Mouse (Mus musculus): ENCODE measurements around the gene Smc1b. TPM values are rescaled to one million over a fixed set of nuclear protein-coding genes. Genes with fewer than 3 reads are reported as not detected.

Gene Smc1b
- total RNA-seq, 2 experiments from 2014 or later, result not detected

GRCm38 (mm10) chr15:85142441-85142840 lies 10.7 kb upstream of the Smc1b start:
- intact Hi-C loops (cut with DNase I), result no loop called here
- no peak for DNase-seq (ENCODE audit: low spot score in 2 of 2)

GRCm38 (mm10) chr15:85141290-85141689 lies 9.5 kb upstream of the Smc1b start:
- no peak for DNase-seq (ENCODE audit: low spot score in 2 of 2)
- intact Hi-C loops (cut with DNase I), result no loop called here

GRCm38 (mm10) chr15:85135143-85135542 lies 3.4 kb upstream of the Smc1b start:
- intact Hi-C loops (cut with DNase I), result no loop called here
- no peak for DNase-seq (ENCODE audit: low spot score in 2 of 2)

GRCm38 (mm10) chr15:85132193-85132520 lies 393 bp upstream of the Smc1b start:
- intact Hi-C loops (cut with DNase I), result no loop called here
- no peak for DNase-seq (ENCODE audit: low spot score in 2 of 2)

- no peak for DNase-seq (ENCODE audit: low spot score in 2 of 2)
- intact Hi-C loops (cut with DNase I), result no loop called here
Observed at GRCm38 (mm10) chr15:85085641-85086040, 46.1 kb downstream of the Smc1b start.

GRCm38 (mm10) chr15:85072651-85073050 lies 59.1 kb downstream of the Smc1b start:
- DNase-seq (ENCODE audit: low spot score in 2 of 2), result no peak
- intact Hi-C loops (cut with DNase I), result loop anchor here (10.0 kb wide), 1 partner anchor 308 kb away; no protein-coding TSS in a partner anchor

- DNase-seq (ENCODE audit: low spot score in 2 of 2), result peak in 1 of 2 experiments; percentile 28
- intact Hi-C loops (cut with DNase I), result loop anchor here (10.0 kb wide), 1 partner anchor 306 kb away; no protein-coding TSS in a partner anchor
Observed at GRCm38 (mm10) chr15:85070561-85070960, 61.2 kb downstream of the Smc1b start.

GRCm38 (mm10) chr15:85063421-85063820 lies 68.3 kb downstream of the Smc1b start:
- DNase-seq (ENCODE audit: low spot score in 2 of 2), result no peak
- intact Hi-C loops (cut with DNase I), result no loop called here

GRCm38 (mm10) chr15:85055186-85055585 lies 76.6 kb downstream of the Smc1b start:
- DNase-seq (ENCODE audit: low spot score in 2 of 2), result no peak
- intact Hi-C loops (cut with DNase I), result no loop called here

- DNase-seq (ENCODE audit: low spot score in 2 of 2), result no peak
- intact Hi-C loops (cut with DNase I), result no loop called here
Observed at GRCm38 (mm10) chr15:85054098-85054497, 77.7 kb downstream of the Smc1b start.

GRCm38 (mm10) chr15:85049758-85050157 lies 82.0 kb downstream of the Smc1b start:
- intact Hi-C loops (cut with DNase I), result loop anchor here (5.0 kb wide), 1 partner anchor 117 kb away; no protein-coding TSS in a partner anchor
- DNase-seq (ENCODE audit: low spot score in 2 of 2), result no peak

- intact Hi-C loops (cut with DNase I), result loop anchor here (5.0 kb wide), 1 partner anchor 116 kb away; no protein-coding TSS in a partner anchor
- no peak for DNase-seq (ENCODE audit: low spot score in 2 of 2)
Observed at GRCm38 (mm10) chr15:85047865-85048264, 83.9 kb downstream of the Smc1b start.

GRCm38 (mm10) chr15:85046230-85046950 lies 85.4 kb downstream of the Smc1b start:
- peak; percentile 33 to 49 for DNase-seq (ENCODE audit: low spot score in 2 of 2)
- intact Hi-C loops (cut with DNase I), result loop anchor here (5.0 kb wide), 1 partner anchor 114 kb away; no protein-coding TSS in a partner anchor

GRCm38 (mm10) chr15:85043761-85044160 lies 88.0 kb downstream of the Smc1b start:
- intact Hi-C loops (cut with DNase I), result loop anchor here (2.0 kb wide), 1 partner anchor 27 kb away; the partner anchor contains the start of gene Upk3a

GRCm38 (mm10) chr15:85043116-85043515 lies 88.6 kb downstream of the Smc1b start:
- intact Hi-C loops (cut with DNase I), result loop anchor here (2.0 kb wide), 1 partner anchor 26 kb away; the partner anchor contains the start of gene Upk3a

More at GRCm38 (mm10) chr15:85043761-85044160, 88.0 kb downstream of the Smc1b start:
- DNase-seq (ENCODE audit: low spot score in 2 of 2), result no peak

GRCm38 (mm10) chr15:85042361-85042954 lies 89.3 kb downstream of the Smc1b start:
- intact Hi-C loops (cut with DNase I), result loop anchor here (2.0 kb wide), 1 partner anchor 26 kb away; the partner anchor contains the start of gene Upk3a
- DNase-seq (ENCODE audit: low spot score in 2 of 2), result peak; percentile 61 to 68

More at GRCm38 (mm10) chr15:85043116-85043515, 88.6 kb downstream of the Smc1b start:
- no peak for DNase-seq (ENCODE audit: low spot score in 2 of 2)

GRCm38 (mm10) chr15:85041546-85042225 lies 90.1 kb downstream of the Smc1b start:
- intact Hi-C loops (cut with DNase I), result loop anchor here (2.0 kb wide), 1 partner anchor 25 kb away; the partner anchor contains the start of gene Upk3a
- no peak for DNase-seq (ENCODE audit: low spot score in 2 of 2)

- DNase-seq (ENCODE audit: low spot score in 2 of 2), result no peak
- intact Hi-C loops (cut with DNase I), result loop anchor here (5.0 kb wide), 1 partner anchor 35 kb away; no protein-coding TSS in a partner anchor
Observed at GRCm38 (mm10) chr15:85037343-85037690, 94.4 kb downstream of the Smc1b start.

- intact Hi-C loops (cut with DNase I), result loop anchor here (5.0 kb wide), 1 partner anchor 34 kb away; no protein-coding TSS in a partner anchor
- peak; percentile 97 for DNase-seq (ENCODE audit: low spot score in 2 of 2)
Observed at GRCm38 (mm10) chr15:85036566-85037342, 95.0 kb downstream of the Smc1b start.

All from left cerebral cortex, postnatal 36 days (tissue).